Mouse (Mus musculus) CH12.LX (cell line): Measurements from ENCODE around the gene Asb11. TPM values are rescaled to one million over a fixed set of nuclear protein-coding genes. Genes with fewer than 3 reads are reported as not detected.

Experiments used
- DNase-seq: peaks from one replicate; pipeline ENCODE4 v3.0.0-alpha.2; 2013; ENCODE audit errors: extremely low read depth
- H3K27ac ChIP-seq: 2 replicates; pipeline ENCODE4 v1.5.1; 2012; ENCODE audit warnings: low read depth, mild to moderate bottlenecking, control low read depth, moderate library complexity; ENCODE audit not compliant: insufficient read depth
- H3K27me3 ChIP-seq: replicated peaks from 2 replicates; pipeline ENCODE3; 2012; ENCODE audit warnings: inconsistent platforms
- H3K36me3 ChIP-seq, 2 experiments: replicated peaks in 1 of 2; 2 replicates each; pipeline versions ENCODE3 to v1.6.1; 2012; ENCODE audit warnings: inconsistent platforms in 1 of 2, low read length in 1 of 2, mild to moderate bottlenecking in 1 of 2, mixed read lengths in 1 of 2, moderate library complexity in 1 of 2; ENCODE audit not compliant: control insufficient read depth in 1 of 2, insufficient read depth in 1 of 2
- H3K4me1 ChIP-seq, 2 experiments: 2 replicates each; pipeline ENCODE4 v1.6.1; 2012; ENCODE audit warnings: inconsistent platforms in 1 of 2, moderate library complexity in 1 of 2; ENCODE audit not compliant: insufficient read depth in 2 of 2, control insufficient read depth in 1 of 2
- H3K4me2 ChIP-seq: 2 replicates; pipeline ENCODE4 v1.6.1; 2012; ENCODE audit warnings: low read depth, mild to moderate bottlenecking, control low read depth; ENCODE audit not compliant: poor library complexity, insufficient read depth, severe bottlenecking
- H3K4me3 ChIP-seq, 3 experiments: fragments of 150-350 bp in 1 of 3; sonication (generic) in 1 of 3; replicated peaks in 1 of 3; 2 replicates each; pipeline versions ENCODE3 to v1.5.1; 2011 to 2012; ENCODE audit warnings: low read depth in 2 of 3, low read length in 2 of 3, mild to moderate bottlenecking in 2 of 3, moderate library complexity in 2 of 3, control low read depth in 1 of 3, improper control_type of control experiment in 1 of 3, inconsistent platforms in 1 of 3, mixed read lengths in 1 of 3; ENCODE audit not compliant: poor library complexity in 1 of 3
- H3K79me2 ChIP-seq: replicated peaks from 2 replicates; pipeline ENCODE4 v1.6.1; 2012; ENCODE audit warnings: mild to moderate bottlenecking, moderate library complexity; ENCODE audit not compliant: control insufficient read depth, poor library complexity, insufficient read depth, severe bottlenecking; ENCODE audit errors: extremely low read depth
- H3K9ac ChIP-seq: 2 replicates; pipeline ENCODE4 v1.6.1; 2012; ENCODE audit warnings: low read depth, mild to moderate bottlenecking, control low read depth, moderate library complexity; ENCODE audit not compliant: insufficient read depth
- H3K9me3 ChIP-seq: replicated peaks from 2 replicates; pipeline ENCODE3; 2012; ENCODE audit warnings: low read length, inconsistent platforms, mixed read lengths
- CHD1 ChIP-seq: IDR thresholded peaks from 2 replicates; pipeline ENCODE4 v1.6.1; 2012; ENCODE audit warnings: low read depth, low read length, improper control_type of control experiment, inconsistent platforms
- CHD2 ChIP-seq: IDR thresholded peaks from 2 replicates; pipeline ENCODE4 v1.6.1; 2011; ENCODE audit warnings: low read length, improper control_type of control experiment
- CTCF ChIP-seq, 2 experiments: IDR thresholded peaks in 1 of 2; conservative IDR thresholded peaks in 1 of 2; 2 replicates each; pipeline ENCODE4 v1.5.1; 2011 to 2012; ENCODE audit warnings: low read depth in 2 of 2, low read length in 2 of 2, improper control_type of control experiment in 1 of 2, inconsistent platforms in 1 of 2, mild to moderate bottlenecking in 1 of 2, moderate library complexity in 1 of 2
- E2F4 ChIP-seq: IDR thresholded peaks from 2 replicates; pipeline ENCODE4 v1.6.1; 2011; ENCODE audit warnings: low read depth, low read length, improper control_type of control experiment; ENCODE audit not compliant: insufficient replicate concordance
- EP300 ChIP-seq: IDR thresholded peaks from 2 replicates; pipeline ENCODE4 v1.6.1; 2011; ENCODE audit warnings: low read length, improper control_type of control experiment
- ETS1 ChIP-seq: conservative IDR thresholded peaks from 2 replicates; pipeline ENCODE4 v1.6.1; 2012; ENCODE audit warnings: low read depth, mild to moderate bottlenecking, inconsistent platforms, low read length, improper control_type of control experiment, moderate library complexity
- IRF4 ChIP-seq: IDR thresholded peaks from 2 replicates; pipeline ENCODE4 v1.6.1; 2014; ENCODE audit warnings: low read depth, mild to moderate bottlenecking, inconsistent platforms, low read length, improper control_type of control experiment
- JUN ChIP-seq: IDR thresholded peaks from 2 replicates; pipeline ENCODE4 v1.6.1; 2011; ENCODE audit warnings: low read depth, mild to moderate bottlenecking, low read length, improper control_type of control experiment, moderate library complexity; ENCODE audit not compliant: insufficient read depth
- KAT2A ChIP-seq: IDR thresholded peaks from 2 replicates; pipeline ENCODE4 v1.6.1; 2012; ENCODE audit warnings: low read length, improper control_type of control experiment, inconsistent platforms; ENCODE audit not compliant: insufficient replicate concordance
- MAFK ChIP-seq: IDR thresholded peaks from 2 replicates; pipeline ENCODE4 v1.6.1; 2011; ENCODE audit warnings: low read length, improper control_type of control experiment; ENCODE audit not compliant: insufficient replicate concordance
- MAZ ChIP-seq: IDR thresholded peaks from 2 replicates; pipeline ENCODE4 v1.6.1; 2012; ENCODE audit warnings: low read depth, mild to moderate bottlenecking, inconsistent platforms, low read length, improper control_type of control experiment, moderate library complexity
- NELFE ChIP-seq: IDR thresholded peaks from 2 replicates; pipeline ENCODE4 v1.6.1; 2011; ENCODE audit warnings: low read depth, low read length, improper control_type of control experiment
- PAX5 ChIP-seq: IDR thresholded peaks from 2 replicates; pipeline ENCODE4 v1.6.1; 2012; ENCODE audit warnings: low read length, inconsistent platforms, mixed read lengths
- POLR2AphosphoS2 ChIP-seq: IDR thresholded peaks from 2 replicates; pipeline ENCODE4 v1.6.1; 2011; ENCODE audit warnings: low read depth, low read length, improper control_type of control experiment
- RAD21 ChIP-seq: IDR thresholded peaks from 2 replicates; pipeline ENCODE4 v1.6.1; 2011; ENCODE audit warnings: low read depth, mild to moderate bottlenecking, low read length, improper control_type of control experiment, moderate library complexity
- SIN3A ChIP-seq: IDR thresholded peaks from 2 replicates; pipeline ENCODE4 v1.6.1; 2012; ENCODE audit warnings: low read length, improper control_type of control experiment, inconsistent platforms
- TCF12 ChIP-seq: IDR thresholded peaks from 2 replicates; pipeline ENCODE4 v1.6.1; 2014; ENCODE audit warnings: low read depth, mild to moderate bottlenecking, inconsistent platforms, low read length, improper control_type of control experiment
- UBTF ChIP-seq: IDR thresholded peaks from 2 replicates; pipeline ENCODE4 v1.6.1; 2012; ENCODE audit warnings: low read depth, mild to moderate bottlenecking, inconsistent platforms, low read length, improper control_type of control experiment, moderate library complexity
- USF1 ChIP-seq: IDR thresholded peaks from 2 replicates; pipeline ENCODE4 v1.6.1; 2014; ENCODE audit warnings: low read depth, mild to moderate bottlenecking, inconsistent platforms, low read length, improper control_type of control experiment
- USF2 ChIP-seq: conservative IDR thresholded peaks from 2 replicates; pipeline ENCODE4 v1.6.1; 2011; ENCODE audit warnings: low read depth, low read length, improper control_type of control experiment
- dilution Hi-C: fragments of 300-500 bp; cut with MboI; formaldehyde crosslinking; loops from 2 replicates; pipeline ENCODE4 v1.14.3; 2020; ENCODE audit warnings: low sequenced_read_pairs; ENCODE audit not compliant: extremely low pct_unique_long_range_greater_than_20kb, extremely low pct_ligation_motif_present
- in situ Hi-C: fragments of 300-500 bp; cut with MboI; formaldehyde crosslinking; loops from 3 replicates; pipeline ENCODE4 v1.14.3; 2019; ENCODE audit warnings: low sequenced_read_pairs, low pct_ligation_motif_present, low pct_unique_long_range_greater_than_20kb, mixed read lengths
- polyA plus RNA-seq: library from polyadenylated mRNA; unstranded; fragments of >175 nt; gene quantifications from 2 replicates; pipeline ENCODE4 v1.2.1, GENCODE M21; 2012; ENCODE audit warnings: low read depth; ENCODE audit not compliant: insufficient read length
- total RNA-seq, 2 experiments: library from RNA; depleted of rRNA; stranded (reverse); fragments of 300-350 nt in 1 of 2; fragments of >200 nt in 1 of 2; gene quantifications; 2 replicates each; pipeline ENCODE4 v1.2.3; 2012 to 2014

Asb11 gene
- total and polyA plus RNA-seq, 3 experiments, result not detected

DNA sequence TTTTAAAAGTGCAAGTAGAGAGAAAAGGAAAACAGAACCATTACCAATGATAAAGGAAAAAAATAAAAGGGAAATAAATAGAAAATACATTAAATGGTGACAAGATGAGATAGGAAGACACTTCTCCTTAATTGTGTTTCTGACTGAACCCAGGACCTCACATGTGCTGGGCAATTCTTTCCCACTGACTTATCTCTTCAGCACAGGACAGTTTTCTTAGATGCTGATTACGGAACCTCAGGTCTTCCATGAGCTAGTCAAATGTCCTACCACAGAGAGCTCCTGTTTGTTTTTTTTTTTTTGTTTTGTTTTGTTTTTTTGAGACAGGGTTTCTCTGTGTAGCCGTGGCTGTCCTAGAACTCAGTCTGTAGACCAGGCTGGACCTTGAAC, 10.9 kb downstream of the Asb11 start:
- dilution Hi-C loops, result no loop called here

DNA sequence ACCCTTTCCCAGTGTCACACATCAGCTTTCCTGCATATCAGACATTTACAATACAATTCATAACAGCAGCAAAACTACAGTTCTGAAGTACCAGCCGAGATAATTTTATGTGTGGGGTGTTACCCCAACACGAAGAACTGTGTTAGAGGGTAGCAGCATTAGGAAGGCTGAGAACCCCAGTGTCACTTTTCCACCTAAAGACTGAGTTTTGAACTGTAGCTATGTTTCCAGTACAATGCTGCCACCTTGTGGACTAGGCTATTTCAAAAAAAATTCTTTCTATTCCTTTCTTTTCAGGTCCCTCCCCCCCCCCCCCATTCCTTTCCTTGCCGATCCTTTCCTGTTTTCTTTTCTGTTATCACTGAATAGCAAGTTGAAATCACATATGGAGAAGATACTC, 12.4 kb downstream of the Asb11 start:
- peak; percentile 49 for DNase-seq
- in situ Hi-C loops (no loop called here), dilution Hi-C loops (no loop called here)
- no peak overlapping the region for H3K9ac ChIP-seq
- H3K27ac ChIP-seq, result no peak overlapping the region
- no peaks in the 10 kb centered on the region for H3K36me3 ChIP-seq
- TF ChIP-seq CTCF (conservative IDR thresholded peaks at IDR 0.05 in 1 of 2, IDR thresholded peaks at IDR 0.05 in 1 of 2; ENCODE audit: low read depth in 2 of 2, low read length in 2 of 2), result peak in 1 of 2 experiments; percentile 56; a peak in 2 of 4 replicates
- no peak for TF ChIP-seq IRF4
- TF ChIP-seq JUN, result no peak
- TF ChIP-seq EP300, result no peak
- TF ChIP-seq USF2, result no peak
- no peak for TF ChIP-seq MAZ
- peak; percentile 58 for TF ChIP-seq RAD21
- no peak for TF ChIP-seq SIN3A
- TF ChIP-seq, all 38 proteins: peak for 2
- no peaks in the 10 kb centered on the region for H3K79me2 ChIP-seq
- H3K4me1 ChIP-seq, result no peaks in the 10 kb centered on the region
- no peak overlapping the region for H3K4me3 ChIP-seq
- H3K9me3 ChIP-seq, result no peaks in the 10 kb centered on the region
- no peak overlapping the region for H3K4me2 ChIP-seq
- no peaks in the 10 kb centered on the region for H3K27me3 ChIP-seq

More for the DNA sequence above, 10.9 kb downstream of the Asb11 start:
- no peaks in the 10 kb centered on the region for H3K27me3 ChIP-seq
- H3K9ac ChIP-seq, result no peak overlapping the region
- TF ChIP-seq UBTF (no peak), JUN (no peak), EP300 (no peak), CHD2 (no peak), TCF12 (no peak), RAD21 (no peak), MAZ (no peak), USF1 (no peak), KAT2A (no peak), NELFE (no peak), PAX5 (no peak), CHD1 (no peak), MAFK (no peak), POLR2AphosphoS2 (no peak), ETS1 (no peak), E2F4 (no peak)
- H3K36me3 ChIP-seq, result no peaks in the 10 kb centered on the region
- H3K4me1 ChIP-seq, result no peaks in the 10 kb centered on the region
- in situ Hi-C loops, result no loop called here
- H3K4me3 ChIP-seq, result no peak overlapping the region
- no peak overlapping the region for H3K27ac ChIP-seq
- H3K79me2 ChIP-seq, result no peaks in the 10 kb centered on the region
- H3K9me3 ChIP-seq, result no peaks in the 10 kb centered on the region
- H3K4me2 ChIP-seq, result no peak overlapping the region
- no peak for DNase-seq
